Mouse (Mus musculus): Measurements from ENCODE around the gene Trim38.

DNA sequence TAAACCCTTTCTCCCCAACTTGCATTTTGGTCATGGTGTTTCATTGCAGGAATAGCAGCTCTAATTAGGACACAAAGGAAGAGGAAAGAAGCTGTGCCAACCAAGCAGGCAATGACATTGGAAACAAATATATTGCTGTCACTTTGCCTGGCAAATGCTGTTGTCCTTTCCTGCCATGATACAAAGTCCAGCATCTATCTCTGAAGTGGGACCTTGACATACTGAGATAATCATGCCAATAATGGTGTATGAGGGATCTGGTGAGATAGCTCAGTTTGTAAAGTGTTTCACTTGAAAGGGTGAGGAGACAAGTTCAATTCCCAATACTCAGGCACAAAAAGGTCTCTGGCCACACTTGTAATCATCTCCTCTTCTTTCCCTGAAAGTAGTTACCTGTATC is 2.9 kb upstream of the Trim38 start:
- no peak for TF ChIP-seq CTCF (IDR thresholded peaks at IDR 0.05)
- TF ChIP-seq EP300 (IDR thresholded peaks at IDR 0.05): no peak

Data from lung, postnatal 0 days (tissue).